ENCODE assay signal across 9 mouse cellular contexts in genomic region chr1:91248970-91249369, GRCm38 (mm10). TPM values are rescaled to one million over a fixed set of nuclear protein-coding genes. Genes with fewer than 3 reads are reported as not detected.
DNase-seq lines count a peak whose midpoint lies in the region; ATAC-seq and TF ChIP-seq lines count a peak whose summit lies in the region.
"Had no signal": no experiment of that assay in that cellular context is flagged by ENCODE, and none has a peak within 500 bp of the region (broad histone marks: within the 10 kb centered on the region; RNA-seq: fewer than 3 reads in every experiment).

No protein-coding gene starts in this region.

- dilution Hi-C loops in CH12.LX (cut with MboI; ENCODE audit: extremely low pct_ligation_motif_present, extremely low pct_unique_long_range_greater_than_20kb, low sequenced_read_pairs), result no loop called here

- no peak for TF ChIP-seq POLR2A in CH12.LX (IDR thresholded peaks at IDR 0.05; ENCODE audit: low read depth, low read length)

- no peak overlapping the region for H3K27ac ChIP-seq in CH12.LX (ENCODE audit: insufficient read depth, low read depth)
- no peak overlapping the region for H3K27ac ChIP-seq in embryonic facial prominence, embryonic 14.5 days (replicated peaks; ENCODE audit: low read depth, low read length)
- H3K27ac ChIP-seq in liver, embryonic 12.5 days, result peak overlapping the region; percentile 97

- no peaks in the 10 kb centered on the region for H3K9me3 ChIP-seq in erythroblast, embryonic 14.5 days (ENCODE audit: control insufficient read depth, low read length)
- no peaks in the 10 kb centered on the region for H3K9me3 ChIP-seq in CH12.LX (replicated peaks; ENCODE audit: low read length)
- H3K9me3 ChIP-seq in embryonic facial prominence, embryonic 14.5 days (ENCODE audit: control insufficient read depth, low read length), result no peaks in the 10 kb centered on the region
- H3K9me3 ChIP-seq in liver, embryonic 12.5 days (replicated peaks), result no peaks in the 10 kb centered on the region
- H3K9me3 ChIP-seq: stomach, embryonic 15.5 days had no signal

- in situ Hi-C loops in CH12.LX (cut with MboI; ENCODE audit: low pct_ligation_motif_present, low pct_unique_long_range_greater_than_20kb, low sequenced_read_pairs), result loop anchor here (10.0 kb wide), 2 partner anchors 64 to 274 kb away; no protein-coding TSS in a partner anchor

- peaks cover 65% of the 10 kb centered on the region for H3K4me1 ChIP-seq in erythroblast, embryonic 14.5 days (ENCODE audit: control insufficient read depth)
- H3K4me1 ChIP-seq in CH12.LX (ENCODE audit: control insufficient read depth in 1 of 2, insufficient read depth in 2 of 2), result peaks cover 3 to 33% of the 10 kb centered on the region in 2 experiments; a peak in 3 of 4 replicates
- H3K4me1 ChIP-seq in embryonic facial prominence, embryonic 14.5 days (ENCODE audit: control insufficient read depth, insufficient read depth, low read length), result peaks cover 15% of the 10 kb centered on the region
- H3K4me1 ChIP-seq in liver, embryonic 12.5 days, result peaks cover 59% of the 10 kb centered on the region

- H3K4me3 ChIP-seq in erythroblast, embryonic 14.5 days (replicated peaks), result peak overlapping the region; percentile 100
- peak overlapping the region in 1 of 3 experiments; percentile 9 for H3K4me3 ChIP-seq in CH12.LX (replicated peaks in 1 of 3; ENCODE audit: low read depth in 2 of 3, low read length in 2 of 3, poor library complexity in 1 of 3)
- no peak overlapping the region for H3K4me3 ChIP-seq in embryonic facial prominence, embryonic 14.5 days (ENCODE audit: low read depth, low read length)
- peak overlapping the region; percentile 99 for H3K4me3 ChIP-seq in liver, embryonic 12.5 days

- no peak for DNase-seq in CH12.LX (ENCODE audit: extremely low read depth)
- no peak for DNase-seq in embryonic facial prominence, embryonic 14.5 days (ENCODE audit: low spot score)
- no peak for DNase-seq in spleen, postnatal 4 days (ENCODE audit: low spot score in 2 of 2)
- DNase-seq in retina, embryonic 14.5 days (ENCODE audit: low spot score), result no peak

- WGBS in embryonic facial prominence, embryonic 14.5 days, result 44% methylated on average over 4 of the region's 4 CpGs
- 41% methylated on average over 4 of the region's 4 CpGs for WGBS in liver, embryonic 12.5 days (ENCODE audit: insufficient replicate concordance)

- no peak for ATAC-seq in erythroblast, adult 5-6 weeks (replicated peaks; ENCODE audit: low FRiP score, poor library complexity, severe bottlenecking)
- no peak for ATAC-seq in embryonic facial prominence, embryonic 14.5 days (ENCODE audit: low read depth)
- no peak for ATAC-seq in liver, embryonic 12.5 days
- ATAC-seq in megakaryocyte-erythroid progenitor cell, adult 5-6 weeks (replicated peaks; ENCODE audit: low FRiP score, low TSS enrichment, poor library complexity, severe bottlenecking), result no peak

- no peak for TF ChIP-seq CTCF in CH12.LX (conservative IDR thresholded peaks at IDR 0.05 in 1 of 2, IDR thresholded peaks at IDR 0.05 in 1 of 2; ENCODE audit: low read depth in 2 of 2, low read length in 2 of 2)

- TF ChIP-seq RAD21 in CH12.LX (IDR thresholded peaks at IDR 0.05; ENCODE audit: low read depth, low read length), result no peak

- 0 out of 2 replicates have a peak overlapping the region, but pooled peaks have one; percentile 35 for H3K4me2 ChIP-seq in CH12.LX (ENCODE audit: insufficient read depth, low read depth, poor library complexity, severe bottlenecking)
- 0 out of 2 replicates have a peak overlapping the region, but pooled peaks have one; percentile 58 for H3K4me2 ChIP-seq in embryonic facial prominence, embryonic 14.5 days (ENCODE audit: low read depth, low read length)
- H3K4me2 ChIP-seq in liver, embryonic 12.5 days, result peak overlapping the region; percentile 92

- H3K36me3 ChIP-seq in erythroblast, embryonic 14.5 days (ENCODE audit: control insufficient read depth), result peaks cover 15% of the 10 kb centered on the region
- peaks cover 0 to 9% of the 10 kb centered on the region in 2 experiments for H3K36me3 ChIP-seq in CH12.LX (replicated peaks in 1 of 2; ENCODE audit: control insufficient read depth in 1 of 2, insufficient read depth in 1 of 2, low read length in 1 of 2)
- no peaks in the 10 kb centered on the region for H3K36me3 ChIP-seq in embryonic facial prominence, embryonic 14.5 days (ENCODE audit: control insufficient read depth, insufficient read depth, low read length)
- H3K36me3 ChIP-seq in liver, embryonic 12.5 days, result no peaks in the 10 kb centered on the region
- H3K36me3 ChIP-seq: stomach, embryonic 15.5 days had no signal

- H3K79me2 ChIP-seq in CH12.LX (replicated peaks; ENCODE audit: control insufficient read depth, extremely low read depth, insufficient read depth, poor library complexity, severe bottlenecking), result peaks cover 26% of the 10 kb centered on the region

- no peak for TF ChIP-seq EP300 in CH12.LX (IDR thresholded peaks at IDR 0.05; ENCODE audit: low read length)

- H3K9ac ChIP-seq in CH12.LX (ENCODE audit: insufficient read depth, low read depth), result no peak overlapping the region
- no peak overlapping the region for H3K9ac ChIP-seq in embryonic facial prominence, embryonic 14.5 days (ENCODE audit: low read depth, low read length)
- peak overlapping the region; percentile 82 for H3K9ac ChIP-seq in liver, embryonic 12.5 days

- no peaks in the 10 kb centered on the region for H3K27me3 ChIP-seq in erythroblast, embryonic 14.5 days (ENCODE audit: control insufficient read depth)
- H3K27me3 ChIP-seq in CH12.LX (replicated peaks), result no peaks in the 10 kb centered on the region
- no peaks in the 10 kb centered on the region for H3K27me3 ChIP-seq in embryonic facial prominence, embryonic 14.5 days (replicated peaks; ENCODE audit: control insufficient read depth, insufficient read depth, low read length)
- no peaks in the 10 kb centered on the region for H3K27me3 ChIP-seq in liver, embryonic 12.5 days (replicated peaks)
- H3K27me3 ChIP-seq: stomach, embryonic 15.5 days had no signal

TF ChIP-seq in CH12.LX, 34 proteins besides CTCF, POLR2A, EP300 and RAD21:
- TF ChIP-seq ETS1 (conservative IDR thresholded peaks at IDR 0.05; ENCODE audit: low read depth, low read length), result no peak
- no peak for TF ChIP-seq CHD2 (IDR thresholded peaks at IDR 0.05; ENCODE audit: low read length)
- TF ChIP-seq UBTF (IDR thresholded peaks at IDR 0.05; ENCODE audit: low read depth, low read length), result no peak
- TF ChIP-seq POLR2AphosphoS2 (IDR thresholded peaks at IDR 0.05; ENCODE audit: low read depth, low read length), result no peak
- no peak for TF ChIP-seq MAZ (IDR thresholded peaks at IDR 0.05; ENCODE audit: low read depth, low read length)
- TF ChIP-seq JUN (IDR thresholded peaks at IDR 0.05; ENCODE audit: insufficient read depth, low read depth, low read length), result no peak
- no peak for TF ChIP-seq MEF2A (IDR thresholded peaks at IDR 0.05; ENCODE audit: borderline replicate concordance, low read depth, low read length)
- no peak for TF ChIP-seq ZMIZ1 (IDR thresholded peaks at IDR 0.05; ENCODE audit: low read depth, low read length)
- TF ChIP-seq NELFE (IDR thresholded peaks at IDR 0.05; ENCODE audit: low read depth, low read length), result no peak
- TF ChIP-seq MAFK (IDR thresholded peaks at IDR 0.05; ENCODE audit: insufficient replicate concordance, low read length), result no peak
- no peak for TF ChIP-seq ZC3H11A (IDR thresholded peaks at IDR 0.05; ENCODE audit: low read depth, low read length)
- TF ChIP-seq GABPA (IDR thresholded peaks at IDR 0.05; ENCODE audit: insufficient replicate concordance, low read depth, low read length), result no peak
- TF ChIP-seq BHLHE40 (IDR thresholded peaks at IDR 0.05; ENCODE audit: low read depth, low read length), result no peak
- no peak for TF ChIP-seq USF2 (conservative IDR thresholded peaks at IDR 0.05; ENCODE audit: low read depth, low read length)
- no peak for TF ChIP-seq JUND (conservative IDR thresholded peaks at IDR 0.05; ENCODE audit: low read depth, low read length)
- TF ChIP-seq KAT2A (IDR thresholded peaks at IDR 0.05; ENCODE audit: insufficient replicate concordance, low read length), result no peak
- no peak for TF ChIP-seq E2F4 (IDR thresholded peaks at IDR 0.05; ENCODE audit: insufficient replicate concordance, low read depth, low read length)
- TF ChIP-seq MXI1 (IDR thresholded peaks at IDR 0.05; ENCODE audit: low read depth, low read length), result no peak
- TF ChIP-seq USF1 (IDR thresholded peaks at IDR 0.05; ENCODE audit: low read depth, low read length), result no peak
- TF ChIP-seq CHD1 (IDR thresholded peaks at IDR 0.05; ENCODE audit: low read depth, low read length), result no peak

RNA-seq across cellular contexts. Expression of gene Ube2f, which starts 1.1 kb away (rescaled TPM):
- 3.7 and 3.8 TPM in 2 replicates for polyA plus RNA-seq in erythroblast, embryonic 14.5 days (2012)
- total RNA-seq in erythroblast, adult 5-6 weeks (2015; ENCODE audit: low replicate concordance), result 187 and 269 TPM in 2 replicates
- 221 and 245 TPM in 2 replicates for total RNA-seq in erythroblast, adult 5-6 weeks (2017; ENCODE audit: low replicate concordance)
- total RNA-seq in CH12.LX (2012; rRNA removed) (30.3 and 35.6 TPM in 2 replicates), CH12.LX (2014; rRNA removed) (58.1 and 58.8 TPM in 2 replicates)
- polyA plus RNA-seq in CH12.LX (2012; ENCODE audit: insufficient read length, low read depth), result 69.3 and 70.5 TPM in 2 replicates
- 70.2 and 78.7 TPM in 2 replicates for polyA plus RNA-seq in embryonic facial prominence, embryonic 14.5 days (2014; fragmentation: Nextera tagmentation; extraction: Ambion mirVana)
- polyA plus RNA-seq in liver, embryonic 12.5 days (2016; fragmentation: Nextera tagmentation; extraction: Ambion mirVana), result 71.6 and 73.4 TPM in 2 replicates
- 69.5 and 73.1 TPM in 2 replicates for total RNA-seq in megakaryocyte-erythroid progenitor cell, adult 5-6 weeks (2014; fragmentation: Nextera tagmentation)
- total RNA-seq in megakaryocyte-erythroid progenitor cell, adult 5-6 weeks (2017), result 44.1 and 62.4 TPM in 2 replicates

RNA-seq across cellular contexts. Expression of gene Scly, which starts 49.2 kb away (rescaled TPM):
- polyA plus RNA-seq in erythroblast, embryonic 14.5 days (2012), result 2.6 and 3.3 TPM in 2 replicates
- 6.9 and 15.3 TPM in 2 replicates for total RNA-seq in erythroblast, adult 5-6 weeks (2015; ENCODE audit: low replicate concordance)
- 16.6 and 18.8 TPM in 2 replicates for total RNA-seq in erythroblast, adult 5-6 weeks (2017; ENCODE audit: low replicate concordance)
- total RNA-seq in CH12.LX (2012; rRNA removed) (25.6 and 31.9 TPM in 2 replicates), CH12.LX (2014; rRNA removed) (15.8 and 21.3 TPM in 2 replicates)
- polyA plus RNA-seq in CH12.LX (2012; ENCODE audit: insufficient read length, low read depth), result 66.6 and 71.2 TPM in 2 replicates
- polyA plus RNA-seq in embryonic facial prominence, embryonic 14.5 days (2014; fragmentation: Nextera tagmentation; extraction: Ambion mirVana), result 9.6 and 10.0 TPM in 2 replicates
- 28.8 and 30.0 TPM in 2 replicates for polyA plus RNA-seq in liver, embryonic 12.5 days (2016; fragmentation: Nextera tagmentation; extraction: Ambion mirVana)
- 64.1 and 65.3 TPM in 2 replicates for total RNA-seq in megakaryocyte-erythroid progenitor cell, adult 5-6 weeks (2014; fragmentation: Nextera tagmentation)
- total RNA-seq in megakaryocyte-erythroid progenitor cell, adult 5-6 weeks (2017), result 31.7 and 40.4 TPM in 2 replicates

Comparison
In these comparisons a context has a peak if more than half of its experiments do, and no peak if none do; other contexts are left out.
1. H3K4me2 ChIP-seq: peak in every context shown above with its lines; median percentile 92 in liver, embryonic 12.5 days; 58 in embryonic facial prominence, embryonic 14.5 days; 35 in CH12.LX.
2. RNA of gene Ube2f, which starts 1.1 kb away (polyA plus RNA-seq): 70.2 to 78.7 TPM in embryonic facial prominence, embryonic 14.5 days, 71.6 to 73.4 TPM in liver, embryonic 12.5 days and 69.3 to 70.5 TPM in CH12.LX; 3.7 to 3.8 TPM in erythroblast, embryonic 14.5 days; every median in the first group is over 10 times any median in the second.